In genomic region chr3:88178986-88179385, GRCm38 (mm10) we compare ENCODE assay signal across 13 mouse cellular contexts.
"Had no signal": no experiment of that assay in that cellular context is flagged by ENCODE, and none has a peak within 500 bp of the region (broad histone marks: within the 10 kb centered on the region; RNA-seq: fewer than 3 reads in every experiment).

No protein-coding gene starts in this region.

- H3K27ac ChIP-seq: liver, embryonic 13.5 days had no signal

- DNase-seq: kidney, adult 9 months; kidney, postnatal 14 days; kidney, postnatal 4 days; layer of hippocampus, postnatal 36 days; liver, embryonic 13.5 days; lung, adult 2 months; lung, postnatal 14 days; lung, postnatal 4 days; midbrain, embryonic 14.5 days; right cerebral cortex, adult 18-20 months; right cerebral cortex, postnatal 14 days; thymus, adult 18-20 months; thymus, postnatal 36 days had no signal
